Mouse (Mus musculus): ENCODE measurements around the gene Mecom. TPM values are rescaled to one million over a fixed set of nuclear protein-coding genes. Genes with fewer than 3 reads are reported as not detected.

Gene Mecom
- polyA plus RNA-seq, 1 experiment = not detected

DNA sequence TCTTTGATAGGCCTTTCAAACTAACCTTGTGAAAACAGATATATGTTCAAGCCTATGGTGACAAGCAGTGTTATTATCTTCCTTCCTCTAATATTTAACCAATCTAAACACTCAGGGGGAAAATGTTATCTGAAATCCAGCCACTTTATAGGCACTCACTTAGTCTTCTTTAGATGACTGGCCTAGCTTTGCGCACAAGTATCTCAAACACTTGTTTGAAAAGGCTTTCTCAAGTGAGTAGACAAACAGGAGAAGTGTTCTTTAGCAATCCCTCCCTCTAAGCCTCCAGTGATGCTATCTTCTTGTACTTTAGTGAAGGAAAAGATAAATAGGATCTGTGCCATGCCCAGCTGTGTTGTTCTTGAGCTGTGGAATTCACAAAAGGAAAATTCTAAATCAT, 412.7 kb downstream of the Mecom start:
- no peaks in the 10 kb centered on the region for H3K4me1 ChIP-seq (ENCODE audit: control insufficient read depth, insufficient read depth, low read length)

GRCm38 (mm10) chr3:30132981-30133380, 414.8 kb downstream of the Mecom start:
- H3K4me1 ChIP-seq (ENCODE audit: control insufficient read depth, insufficient read depth, low read length) = no peaks in the 10 kb centered on the region
- TF ChIP-seq POLR2A (IDR thresholded peaks at IDR 0.05; ENCODE audit: borderline replicate concordance, low read depth, low read length) = no peak
- no peak for TF ChIP-seq CTCF (IDR thresholded peaks at IDR 0.05; ENCODE audit: low read depth, low read length)
- H3K27ac ChIP-seq (ENCODE audit: insufficient read depth, low read depth, low read length) = no peak overlapping the region
- H3K4me3 ChIP-seq (ENCODE audit: insufficient read depth, low read length) = no peak overlapping the region

More for the DNA sequence above, 412.7 kb downstream of the Mecom start:
- Histone ChIP-seq H3K27ac (ENCODE audit: insufficient read depth, low read depth, low read length) (no peak overlapping the region), H3K4me3 (ENCODE audit: insufficient read depth, low read length) (no peak overlapping the region)
- TF ChIP-seq CTCF (IDR thresholded peaks at IDR 0.05; ENCODE audit: low read depth, low read length) = no peak
- no peak for TF ChIP-seq POLR2A (IDR thresholded peaks at IDR 0.05; ENCODE audit: borderline replicate concordance, low read depth, low read length)

DNA sequence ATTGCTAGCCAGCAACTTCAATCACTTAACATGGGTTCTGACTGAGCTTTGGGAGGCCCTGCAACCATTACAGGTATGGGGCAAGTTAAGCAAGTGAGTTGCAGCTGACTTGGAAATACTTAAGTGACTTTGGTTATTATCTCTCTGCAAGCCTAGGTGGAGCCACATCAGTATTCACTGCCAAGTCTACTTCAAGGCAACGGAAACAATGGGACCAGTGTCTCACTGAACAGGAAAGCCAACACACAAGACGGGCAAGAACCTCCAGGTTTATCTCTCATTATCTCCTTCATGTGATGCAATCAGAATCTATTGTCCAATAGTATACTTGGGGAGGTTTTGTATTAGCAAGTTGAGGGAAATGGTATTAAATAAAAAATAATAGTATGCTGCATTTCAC, 415.4 kb downstream of the Mecom start:
- Histone ChIP-seq H3K27ac (ENCODE audit: insufficient read depth, low read depth, low read length) (no peak overlapping the region), H3K4me3 (ENCODE audit: insufficient read depth, low read length) (no peak overlapping the region), H3K4me1 (ENCODE audit: control insufficient read depth, insufficient read depth, low read length) (no peaks in the 10 kb centered on the region)
- no peak for TF ChIP-seq CTCF (IDR thresholded peaks at IDR 0.05; ENCODE audit: low read depth, low read length)

DNA sequence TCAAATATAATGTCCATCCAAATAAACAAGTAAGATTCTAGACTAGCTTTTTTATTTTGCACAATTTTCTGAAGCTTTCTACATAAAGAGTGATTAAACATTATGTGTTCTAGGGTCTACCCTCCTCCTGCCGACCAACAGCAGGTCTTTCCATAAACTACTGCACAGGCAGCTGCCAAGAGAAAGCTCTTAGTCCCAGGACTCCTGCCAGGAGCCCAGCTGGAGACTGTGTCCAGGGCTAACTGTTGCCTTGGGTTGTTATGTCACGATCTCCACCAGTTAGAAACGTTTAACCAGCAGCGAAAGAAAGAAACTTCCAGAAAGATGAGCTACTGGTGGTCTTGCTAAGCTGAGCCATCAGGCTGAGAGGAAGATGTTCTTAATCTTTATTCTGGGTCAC, 417.3 kb downstream of the Mecom start:
- TF ChIP-seq POLR2A (IDR thresholded peaks at IDR 0.05; ENCODE audit: borderline replicate concordance, low read depth, low read length) (no peak), CTCF (IDR thresholded peaks at IDR 0.05; ENCODE audit: low read depth, low read length) (no peak)
- no peak overlapping the region for H3K27ac ChIP-seq (ENCODE audit: insufficient read depth, low read depth, low read length)
- no peaks in the 10 kb centered on the region for H3K4me1 ChIP-seq (ENCODE audit: control insufficient read depth, insufficient read depth, low read length)
- H3K4me3 ChIP-seq (ENCODE audit: insufficient read depth, low read length) = no peak overlapping the region

DNA sequence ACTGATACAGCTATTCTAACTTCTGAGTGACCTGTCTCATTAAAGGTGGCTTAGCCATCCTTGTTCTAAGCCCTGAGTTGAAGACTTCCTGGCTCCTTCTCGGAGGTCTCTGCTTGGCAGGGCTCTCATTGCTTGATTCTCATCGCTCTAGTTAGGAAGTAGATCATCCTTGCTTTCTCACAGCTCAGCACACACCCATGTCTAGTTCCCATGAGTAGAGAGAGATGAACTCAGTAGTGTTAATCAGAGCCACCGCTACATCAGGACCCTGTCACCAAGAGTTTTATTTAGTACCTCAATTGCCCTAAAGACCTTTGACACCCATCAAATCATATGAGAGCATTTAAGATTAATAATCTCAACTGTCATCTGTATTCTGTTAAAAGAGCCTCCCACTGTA, 425.2 kb downstream of the Mecom start:
- no peak overlapping the region for H3K4me3 ChIP-seq (ENCODE audit: insufficient read depth, low read length)
- H3K27ac ChIP-seq (ENCODE audit: insufficient read depth, low read depth, low read length) = no peak overlapping the region
- no peaks in the 10 kb centered on the region for H3K4me1 ChIP-seq (ENCODE audit: control insufficient read depth, insufficient read depth, low read length)
- TF ChIP-seq POLR2A (IDR thresholded peaks at IDR 0.05; ENCODE audit: borderline replicate concordance, low read depth, low read length) (no peak), CTCF (IDR thresholded peaks at IDR 0.05; ENCODE audit: low read depth, low read length) (no peak)

DNA sequence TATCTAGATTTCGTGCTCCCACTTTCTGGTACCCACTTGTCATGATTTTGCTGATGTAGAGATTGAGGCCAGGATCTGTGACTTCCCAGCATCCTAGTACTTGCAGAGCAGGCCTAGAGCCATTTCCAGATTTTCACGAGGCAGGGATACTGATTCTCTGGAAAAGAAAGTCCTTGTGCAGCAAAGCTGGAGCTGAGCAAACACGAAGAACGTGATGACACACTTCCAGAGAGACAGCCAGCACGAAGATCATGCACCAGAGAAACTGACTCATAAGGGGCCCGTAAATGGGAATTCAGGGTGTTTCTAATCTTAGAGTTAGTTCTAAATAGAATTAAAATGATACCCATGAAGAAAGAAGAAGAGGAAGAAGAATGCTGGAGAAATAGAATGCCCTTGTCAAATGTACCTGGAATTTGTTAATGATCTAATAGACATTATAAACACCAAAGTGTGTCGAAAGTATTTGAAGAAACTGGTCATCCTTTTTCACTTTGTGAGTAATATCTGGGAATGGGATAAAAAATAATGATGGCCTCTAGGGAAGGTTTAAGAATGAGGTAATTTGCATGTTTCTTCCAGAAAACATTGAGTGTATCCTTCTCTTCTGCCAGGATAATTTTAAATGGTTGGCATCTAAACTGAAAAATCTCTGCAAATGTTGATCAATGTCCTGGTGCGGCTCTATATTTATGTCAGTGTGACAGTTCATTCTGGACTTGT, 426.9 kb downstream of the Mecom start:
- Histone ChIP-seq H3K27ac (ENCODE audit: insufficient read depth, low read depth, low read length) (no peak overlapping the region), H3K4me3 (ENCODE audit: insufficient read depth, low read length) (no peak overlapping the region), H3K4me1 (ENCODE audit: control insufficient read depth, insufficient read depth, low read length) (no peaks in the 10 kb centered on the region)
- TF ChIP-seq CTCF (IDR thresholded peaks at IDR 0.05; ENCODE audit: low read depth, low read length) (no peak), POLR2A (IDR thresholded peaks at IDR 0.05; ENCODE audit: borderline replicate concordance, low read depth, low read length) (no peak)

- TF ChIP-seq POLR2A (IDR thresholded peaks at IDR 0.05; ENCODE audit: borderline replicate concordance, low read depth, low read length) (no peak), CTCF (IDR thresholded peaks at IDR 0.05; ENCODE audit: low read depth, low read length) (no peak)
- Histone ChIP-seq H3K4me1 (ENCODE audit: control insufficient read depth, insufficient read depth, low read length) (no peaks in the 10 kb centered on the region), H3K4me3 (ENCODE audit: insufficient read depth, low read length) (no peak overlapping the region), H3K27ac (ENCODE audit: insufficient read depth, low read depth, low read length) (no peak overlapping the region)
Measured at GRCm38 (mm10) chr3:30118594-30119297, 429.1 kb downstream of the Mecom start.

- no peak overlapping the region for H3K4me3 ChIP-seq (ENCODE audit: insufficient read depth, low read length)
- TF ChIP-seq POLR2A (IDR thresholded peaks at IDR 0.05; ENCODE audit: borderline replicate concordance, low read depth, low read length) = no peak
- TF ChIP-seq CTCF (IDR thresholded peaks at IDR 0.05; ENCODE audit: low read depth, low read length) = no peak
- H3K27ac ChIP-seq (ENCODE audit: insufficient read depth, low read depth, low read length) = no peak overlapping the region
- no peaks in the 10 kb centered on the region for H3K4me1 ChIP-seq (ENCODE audit: control insufficient read depth, insufficient read depth, low read length)
Measured at GRCm38 (mm10) chr3:30113249-30113770, 434.5 kb downstream of the Mecom start.

DNA sequence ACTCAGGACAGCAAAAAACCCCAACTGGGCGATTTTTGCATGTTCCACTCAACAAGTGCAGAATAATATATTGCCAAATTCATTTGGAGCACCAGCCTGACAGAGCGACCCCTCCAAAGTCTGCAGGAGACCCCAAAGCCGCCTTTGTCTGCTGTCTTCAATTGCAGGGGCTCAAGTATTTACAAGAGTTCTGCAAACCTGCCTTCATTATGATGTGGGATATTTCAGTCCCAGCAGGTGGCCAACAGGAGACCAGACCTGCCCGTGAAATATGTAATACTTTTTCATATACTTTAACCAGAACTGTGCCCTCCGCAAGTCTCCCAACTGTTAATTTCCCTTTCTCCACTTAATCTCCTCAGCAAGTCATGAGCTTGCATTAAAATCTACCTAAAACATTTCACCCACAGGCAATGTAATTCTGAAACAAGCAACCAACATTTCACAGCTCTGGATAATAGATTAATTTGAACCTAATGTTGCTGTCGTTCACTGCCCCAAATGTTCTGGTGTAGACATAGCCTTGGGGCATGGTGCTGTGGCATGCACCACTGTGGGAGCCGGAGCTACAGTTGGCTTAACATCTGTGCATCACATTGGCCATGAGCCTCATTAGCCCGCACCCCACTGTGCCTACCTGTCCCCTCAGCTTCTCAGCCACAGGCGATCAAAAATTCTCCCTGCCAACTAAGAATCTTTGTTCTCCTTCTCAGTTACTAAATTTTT, 439.7 kb downstream of the Mecom start:
- Histone ChIP-seq H3K4me1 (ENCODE audit: control insufficient read depth, insufficient read depth, low read length) (no peaks in the 10 kb centered on the region), H3K27ac (ENCODE audit: insufficient read depth, low read depth, low read length) (no peak overlapping the region), H3K4me3 (ENCODE audit: insufficient read depth, low read length) (no peak overlapping the region)
- no peak for TF ChIP-seq CTCF (IDR thresholded peaks at IDR 0.05; ENCODE audit: low read depth, low read length)
- TF ChIP-seq POLR2A (IDR thresholded peaks at IDR 0.05; ENCODE audit: borderline replicate concordance, low read depth, low read length) = no peak

DNA sequence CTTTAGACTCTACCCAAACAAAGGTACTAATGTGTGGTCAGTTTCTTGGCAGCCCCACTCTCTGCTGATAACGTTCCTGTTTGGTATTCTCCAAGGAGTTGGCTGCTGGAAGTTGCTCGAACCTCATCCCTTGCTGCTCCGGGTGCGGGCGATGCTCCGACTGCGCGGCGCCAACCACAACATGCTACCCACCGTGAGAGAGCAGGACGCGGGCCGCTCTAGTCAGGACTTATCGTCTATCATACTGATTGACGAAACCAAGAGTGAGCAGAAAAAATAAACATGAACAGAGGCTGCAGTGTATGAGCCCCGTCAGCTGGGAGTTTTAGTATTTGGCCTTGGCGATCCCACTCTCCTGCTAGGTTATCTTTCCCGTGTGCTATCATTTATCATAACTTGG, 441.3 kb downstream of the Mecom start:
- TF ChIP-seq POLR2A (IDR thresholded peaks at IDR 0.05; ENCODE audit: borderline replicate concordance, low read depth, low read length) = no peak
- no peak for TF ChIP-seq CTCF (IDR thresholded peaks at IDR 0.05; ENCODE audit: low read depth, low read length)
- Histone ChIP-seq H3K4me3 (ENCODE audit: insufficient read depth, low read length) (no peak overlapping the region), H3K27ac (ENCODE audit: insufficient read depth, low read depth, low read length) (no peak overlapping the region)

More for the DNA sequence above, 441.3 kb downstream of the Mecom start:
- no peaks in the 10 kb centered on the region for H3K4me1 ChIP-seq (ENCODE audit: control insufficient read depth, insufficient read depth, low read length)
